Mouse (Mus musculus) stomach, adult 2 months (tissue): ENCODE results near the gene Luc7l. TPM values are rescaled to one million over a fixed set of nuclear protein-coding genes. Genes with fewer than 3 reads are reported as not detected.

Experiments
- polyA plus RNA-seq: library from polyadenylated mRNA; depleted of rRNA; stranded (reverse); fragments of >200 nt; gene quantifications from 2 replicates; pipeline ENCODE4 v1.2.3, GENCODE M21; 2012; rRNA removed

Gene Luc7l
- 6.8 and 6.9 TPM in 2 replicates for polyA plus RNA-seq

GRCm38 (mm10) chr17:26252539-26253251 lies at the start of gene Luc7l:
TSS of gene Luc7l (plus strand) at chr17:26252896.

GRCm38 (mm10) chr17:26207686-26208085 lies 45.0 kb upstream of the Luc7l start, which contains the start of gene Arhgdig:
TSS of gene Arhgdig (minus strand) at chr17:26207786.

GRCm38 (mm10) chr17:26244101-26244841 lies 8.4 kb upstream of the Luc7l start, which contains the start of gene Fam234a:
TSS of gene Fam234a (minus strand) at chr17:26244242.

Other genes with a start within 250 kb of the Luc7l start
- 14.1 and 15.5 TPM in 2 replicates for gene Rab11fip3, start 183.3 kb upstream of the Luc7l start, polyA plus RNA-seq
- 5.6 and 7.4 TPM in 2 replicates for gene Decr2, start 162.6 kb upstream of the Luc7l start, polyA plus RNA-seq
- 8.3 and 8.5 TPM in 2 replicates for gene Nme4, start 157.3 kb upstream of the Luc7l start, polyA plus RNA-seq
- 135 and 158 TPM in 2 replicates for gene Tmem8, start 139.6 kb upstream of the Luc7l start, polyA plus RNA-seq
- 44.7 and 53.8 TPM in 2 replicates for gene Mrpl28, start 129.4 kb upstream of the Luc7l start, polyA plus RNA-seq
- 7.6 and 7.9 TPM in 2 replicates for gene Axin1, start 114.2 kb upstream of the Luc7l start, polyA plus RNA-seq
- 91.3 and 169 TPM in 2 replicates for gene Pdia2, start 53.8 kb upstream of the Luc7l start, polyA plus RNA-seq
- gene Rgs11, start 49.9 kb upstream of the Luc7l start, polyA plus RNA-seq: 58.1 and 61.3 TPM in 2 replicates
- gene Arhgdig, start 45.1 kb upstream of the Luc7l start, polyA plus RNA-seq: 69.9 and 87.1 TPM in 2 replicates
- 70.3 and 81.2 TPM in 2 replicates for gene Fam234a, start 8.7 kb upstream of the Luc7l start, polyA plus RNA-seq
- 6.8 and 17.5 TPM in 2 replicates for gene Neurl1b, start 161.9 kb downstream of the Luc7l start, polyA plus RNA-seq